Mouse (Mus musculus) E14TG2a.4 (cell line): ENCODE results near the gene Tex52.

Source experiments
- CTCF ChIP-seq: conservative IDR thresholded peaks from 2 replicates; pipeline ENCODE4 v1.5.1; 2014; ENCODE audit warnings: low read length
- NANOG ChIP-seq: IDR thresholded peaks from 2 replicates; pipeline ENCODE4 v1.6.1; 2014; ENCODE audit warnings: borderline replicate concordance, low read length, mixed read lengths

GRCm38 (mm10) chr6:128408544-128409125, 33.4 kb downstream of the Tex52 start:
- no peak for TF ChIP-seq CTCF
- TF ChIP-seq NANOG = no peak
